Mouse (Mus musculus) bone marrow, adult 2 months (tissue): ENCODE measurements around the gene Zer1.

Experiments
- CTCF ChIP-seq: fragments of 200-500 bp; IDR thresholded peaks from 2 replicates; pipeline ENCODE4 v1.5.1; 2011; ENCODE audit warnings: low read length, control low read depth; ENCODE audit not compliant: control insufficient read depth, insufficient read depth
- POLR2A ChIP-seq: fragments of 200-500 bp; IDR thresholded peaks from 2 replicates; pipeline ENCODE4 v1.6.1; 2011; ENCODE audit warnings: low read depth, mild to moderate bottlenecking, control low read depth, low read length, borderline replicate concordance; ENCODE audit not compliant: control insufficient read depth

- no peak for TF ChIP-seq CTCF
- no peak for TF ChIP-seq POLR2A
These were observed 56.4 kb downstream of the Zer1 start for GRCm38 (mm10) chr2:30067962-30068361.
